Mouse (Mus musculus): ENCODE measurements around the gene 1110008P14Rik. TPM values are rescaled to one million over a fixed set of nuclear protein-coding genes. Genes with fewer than 3 reads are reported as not detected.

1110008P14Rik gene
- polyA plus RNA-seq, 2 experiments: 51.3 to 66.9 TPM

DNA sequence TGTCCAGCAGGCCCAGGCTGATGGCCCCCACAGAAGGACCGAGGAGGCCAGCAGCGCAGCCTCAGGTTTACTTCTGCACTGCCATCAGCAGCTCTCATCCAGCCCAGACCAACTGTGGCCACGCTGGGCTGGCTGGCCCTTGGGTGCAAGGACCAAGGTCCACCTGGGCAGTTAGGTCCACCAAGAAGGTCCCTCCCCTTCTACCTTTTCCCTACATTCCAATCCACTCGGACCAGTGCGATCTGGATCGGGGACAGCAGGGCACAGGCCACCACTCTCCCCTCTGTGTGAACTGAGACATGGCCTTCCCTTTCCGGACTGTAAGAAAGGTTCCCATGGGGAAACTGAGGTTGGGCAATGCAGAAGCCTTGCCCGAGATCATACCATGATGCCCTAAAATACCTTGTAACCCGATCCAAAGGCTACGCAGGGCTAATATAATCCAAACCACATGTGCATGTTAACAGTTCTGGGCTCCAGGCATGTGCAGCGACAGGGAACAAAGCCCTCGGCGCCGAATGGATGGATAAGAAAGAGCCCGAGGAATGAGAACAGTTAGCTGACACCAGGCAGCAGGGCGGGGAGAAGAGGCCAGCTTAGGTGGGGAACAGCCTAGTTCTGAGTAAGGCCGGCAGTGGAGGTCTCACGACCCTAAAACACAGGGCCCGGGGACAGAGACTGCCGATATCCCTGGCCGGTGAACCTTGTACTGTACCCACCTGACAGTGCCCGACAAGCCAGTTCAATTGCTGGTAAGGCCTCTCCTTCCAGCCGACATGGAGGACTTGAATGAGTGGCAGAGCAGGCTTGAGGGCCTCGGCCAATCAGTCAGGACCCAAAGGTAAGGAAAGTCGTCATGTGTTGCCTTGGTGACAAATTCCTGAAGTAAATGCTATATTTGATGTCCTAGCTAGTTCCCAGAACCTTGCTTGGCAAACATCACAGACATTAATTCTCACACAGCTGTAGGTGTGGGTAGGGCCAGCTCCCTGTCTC, 27.0 kb upstream of the 1110008P14Rik start:
- H3K27me3 ChIP-seq (ENCODE audit: control insufficient read depth, insufficient read depth, low read length): no peaks in the 10 kb centered on the region
- peak overlapping the region; percentile 38; the same call in 1 of the 2 replicates for H3K9ac ChIP-seq (ENCODE audit: low read depth, low read length, severe bottlenecking)
- no peak overlapping the region for H3K4me3 ChIP-seq (replicated peaks; ENCODE audit: low read length)
- H3K27ac ChIP-seq (replicated peaks; ENCODE audit: low read depth, low read length): peak overlapping the region; percentile 90
- no peaks in the 10 kb centered on the region for H3K9me3 ChIP-seq (ENCODE audit: control insufficient read depth, low read length)
- no peaks in the 10 kb centered on the region for H3K36me3 ChIP-seq (ENCODE audit: control insufficient read depth, insufficient read depth, low read length)
- DNase-seq (ENCODE audit: low spot score): peak; percentile 56
- peak; percentile 66 for ATAC-seq (ENCODE audit: low FRiP score, low read depth)
- TF ChIP-seq POLR2A (IDR thresholded peaks at IDR 0.05; ENCODE audit: borderline replicate concordance, extremely low read depth, insufficient read depth, insufficient read length): no peak
- H3K4me1 ChIP-seq (ENCODE audit: control insufficient read depth, insufficient read depth, low read length): peaks cover 13% of the 10 kb centered on the region
- WGBS: 28% methylated on average over 25 of the region's 25 CpGs
- peak overlapping the region; percentile 26 for H3K4me2 ChIP-seq (replicated peaks; ENCODE audit: low read depth, low read length, severe bottlenecking)

DNA sequence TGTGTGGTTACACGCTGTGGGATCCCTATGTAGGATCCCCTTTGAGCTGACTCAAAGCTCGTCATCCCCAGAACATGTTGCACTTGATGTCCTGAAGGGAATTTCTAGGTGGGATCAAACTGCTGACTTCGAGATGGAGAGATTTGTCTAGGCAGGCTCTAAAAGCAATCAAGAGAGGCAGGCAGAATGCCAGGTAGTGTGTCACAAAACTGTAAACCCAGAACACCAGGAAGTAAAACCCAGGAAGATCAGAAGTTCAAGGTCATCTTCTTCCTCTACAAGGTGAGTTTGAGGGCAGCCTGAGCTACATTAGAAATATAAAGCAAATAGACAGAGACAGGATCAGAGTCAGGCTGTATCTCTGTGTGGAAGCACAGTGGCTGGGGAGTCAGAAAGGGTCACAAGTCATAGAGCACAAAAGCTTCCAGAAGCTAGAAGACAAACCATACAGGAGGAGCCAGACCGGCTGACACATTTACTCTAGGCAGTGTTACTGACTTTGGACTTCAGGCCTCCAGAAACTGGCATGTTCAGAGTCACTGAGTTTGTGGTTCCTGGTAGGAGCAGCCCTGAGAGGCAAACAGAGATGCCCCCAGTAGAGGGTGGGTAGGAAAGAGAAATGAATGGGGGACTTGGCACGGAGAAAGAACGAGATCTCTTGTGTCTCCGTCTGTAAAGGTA, 25.5 kb upstream of the 1110008P14Rik start:
- ATAC-seq (ENCODE audit: low FRiP score, low read depth): no peak
- Histone ChIP-seq H3K4me3 (replicated peaks; ENCODE audit: low read length) (no peak overlapping the region), H3K27me3 (ENCODE audit: control insufficient read depth, insufficient read depth, low read length) (no peaks in the 10 kb centered on the region), H3K9ac (ENCODE audit: low read depth, low read length, severe bottlenecking) (no peak overlapping the region), H3K4me2 (replicated peaks; ENCODE audit: low read depth, low read length, severe bottlenecking) (no peak overlapping the region), H3K36me3 (ENCODE audit: control insufficient read depth, insufficient read depth, low read length) (peaks cover 11% of the 10 kb centered on the region), H3K4me1 (ENCODE audit: control insufficient read depth, insufficient read depth, low read length) (peaks cover 13% of the 10 kb centered on the region), H3K27ac (replicated peaks; ENCODE audit: low read depth, low read length) (no peak overlapping the region), H3K9me3 (ENCODE audit: control insufficient read depth, low read length) (no peaks in the 10 kb centered on the region)
- no peak for TF ChIP-seq POLR2A (IDR thresholded peaks at IDR 0.05; ENCODE audit: borderline replicate concordance, extremely low read depth, insufficient read depth, insufficient read length)
- DNase-seq (ENCODE audit: low spot score): no peak
- 85% methylated on average over 7 of the region's 7 CpGs for WGBS

DNA sequence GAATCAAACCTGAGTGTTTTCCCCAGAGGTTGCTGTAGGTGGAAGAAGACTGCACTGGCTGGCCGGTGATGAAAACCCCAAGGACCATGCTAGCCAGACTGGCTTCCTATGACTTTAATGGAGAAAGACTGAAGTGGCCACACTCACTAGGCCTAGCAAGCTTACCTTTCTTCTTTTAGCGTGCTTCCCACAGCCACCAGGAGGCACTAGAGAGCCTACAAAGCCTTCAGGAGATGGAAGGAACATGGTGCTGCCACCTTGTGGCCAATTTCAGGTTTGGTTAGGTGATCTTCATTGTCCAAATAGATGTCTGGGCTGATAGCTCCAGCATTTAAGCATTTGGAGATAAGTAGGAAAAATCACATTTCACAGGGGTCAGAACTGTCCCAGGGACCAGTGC, 22.9 kb upstream of the 1110008P14Rik start:
- Histone ChIP-seq H3K27ac (replicated peaks; ENCODE audit: low read depth, low read length) (no peak overlapping the region), H3K36me3 (ENCODE audit: control insufficient read depth, insufficient read depth, low read length) (peaks cover 34% of the 10 kb centered on the region), H3K9me3 (ENCODE audit: control insufficient read depth, low read length) (no peaks in the 10 kb centered on the region), H3K9ac (ENCODE audit: low read depth, low read length, severe bottlenecking) (no peak overlapping the region), H3K27me3 (ENCODE audit: control insufficient read depth, insufficient read depth, low read length) (no peaks in the 10 kb centered on the region), H3K4me2 (replicated peaks; ENCODE audit: low read depth, low read length, severe bottlenecking) (no peak overlapping the region), H3K4me3 (replicated peaks; ENCODE audit: low read length) (no peak overlapping the region), H3K4me1 (ENCODE audit: control insufficient read depth, insufficient read depth, low read length) (peaks cover 13% of the 10 kb centered on the region)
- no peak for TF ChIP-seq POLR2A (IDR thresholded peaks at IDR 0.05; ENCODE audit: borderline replicate concordance, extremely low read depth, insufficient read depth, insufficient read length)
- 34% methylated on average over 2 of the region's 2 CpGs for WGBS
- peak; percentile 97 for DNase-seq (ENCODE audit: low spot score)
- no peak for ATAC-seq (ENCODE audit: low FRiP score, low read depth)

DNA sequence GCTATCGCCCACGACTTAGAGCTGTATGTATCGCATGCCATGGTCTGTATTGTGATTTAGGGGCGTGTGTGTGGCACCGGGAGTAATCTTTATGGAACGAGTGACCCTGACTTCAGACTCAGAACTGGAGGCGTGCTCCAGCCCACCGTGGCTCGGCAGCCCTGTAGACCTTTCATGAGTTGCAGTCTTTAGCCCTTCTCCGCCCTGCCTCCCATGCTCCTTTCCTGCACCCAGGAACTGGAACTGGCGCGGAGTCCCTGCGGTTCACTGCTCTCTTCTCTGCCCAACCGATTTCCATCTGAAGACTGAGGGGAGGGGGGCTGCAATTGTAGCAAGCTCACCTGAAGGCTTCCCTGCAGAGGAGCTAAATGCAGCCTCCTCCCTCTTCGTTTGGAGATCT, 15.0 kb upstream of the 1110008P14Rik start:
- Histone ChIP-seq H3K4me2 (replicated peaks; ENCODE audit: low read depth, low read length, severe bottlenecking) (peak overlapping the region; percentile 66), H3K27me3 (ENCODE audit: control insufficient read depth, insufficient read depth, low read length) (no peaks in the 10 kb centered on the region), H3K36me3 (ENCODE audit: control insufficient read depth, insufficient read depth, low read length) (peaks cover 22% of the 10 kb centered on the region), H3K4me3 (replicated peaks; ENCODE audit: low read length) (peak overlapping the region; percentile 83), H3K27ac (replicated peaks; ENCODE audit: low read depth, low read length) (no peak overlapping the region), H3K4me1 (ENCODE audit: control insufficient read depth, insufficient read depth, low read length) (peaks cover 7% of the 10 kb centered on the region), H3K9me3 (ENCODE audit: control insufficient read depth, low read length) (no peaks in the 10 kb centered on the region), H3K9ac (ENCODE audit: low read depth, low read length, severe bottlenecking) (peak overlapping the region; percentile 76)
- no peak for TF ChIP-seq POLR2A (IDR thresholded peaks at IDR 0.05; ENCODE audit: borderline replicate concordance, extremely low read depth, insufficient read depth, insufficient read length)
- ATAC-seq (ENCODE audit: low FRiP score, low read depth) (no peak), DNase-seq (ENCODE audit: low spot score) (no peak)
- under 1% methylated on average over 15 of the region's 15 CpGs for WGBS

DNA sequence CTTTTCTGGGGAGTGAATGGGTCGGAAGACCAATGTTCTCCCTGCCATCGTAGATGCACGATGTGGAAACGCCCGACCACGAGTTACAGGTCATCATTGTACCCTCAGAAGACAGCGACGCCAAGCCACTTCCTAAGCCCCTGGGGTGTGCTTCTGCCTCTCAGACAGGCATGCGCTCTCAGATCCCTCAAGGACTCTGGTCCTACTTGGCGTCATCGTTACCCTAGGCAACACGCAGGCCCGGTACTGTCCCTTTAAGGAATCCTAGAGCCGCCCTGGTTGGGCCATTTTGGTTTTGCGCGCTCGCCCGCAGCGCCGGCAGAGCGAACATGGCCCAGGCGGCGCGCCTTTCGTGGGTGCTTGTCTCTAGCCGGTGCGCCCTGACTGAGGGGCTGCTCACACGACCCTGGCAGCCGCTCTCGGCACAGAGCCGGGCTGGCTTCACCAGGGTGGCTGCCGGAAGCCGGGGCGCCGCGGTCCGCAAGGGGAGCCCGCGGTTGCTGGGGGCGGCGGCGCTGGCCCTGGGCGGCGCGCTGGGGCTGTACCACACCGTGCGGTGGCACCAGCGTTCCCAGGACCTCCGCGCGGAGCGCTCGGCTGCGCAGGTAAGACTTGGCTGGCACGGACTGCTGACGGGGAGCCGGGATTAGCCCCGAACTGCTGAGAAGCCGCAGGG, 14.3 kb upstream of the 1110008P14Rik start:
- H3K4me2 ChIP-seq (replicated peaks; ENCODE audit: low read depth, low read length, severe bottlenecking): peak overlapping the region; percentile 66
- peaks cover 7% of the 10 kb centered on the region for H3K4me1 ChIP-seq (ENCODE audit: control insufficient read depth, insufficient read depth, low read length)
- ATAC-seq (ENCODE audit: low FRiP score, low read depth) (peak; percentile 92), DNase-seq (ENCODE audit: low spot score) (peak; percentile 93)
- peak overlapping the region; percentile 76 for H3K9ac ChIP-seq (ENCODE audit: low read depth, low read length, severe bottlenecking)
- under 1% methylated on average over 55 of the region's 59 CpGs for WGBS
- peaks cover 18% of the 10 kb centered on the region for H3K36me3 ChIP-seq (ENCODE audit: control insufficient read depth, insufficient read depth, low read length)
- H3K27ac ChIP-seq (replicated peaks; ENCODE audit: low read depth, low read length): peak overlapping the region; percentile 91
- peak overlapping the region; percentile 83 for H3K4me3 ChIP-seq (replicated peaks; ENCODE audit: low read length)
- no peaks in the 10 kb centered on the region for H3K27me3 ChIP-seq (ENCODE audit: control insufficient read depth, insufficient read depth, low read length)
- no peaks in the 10 kb centered on the region for H3K9me3 ChIP-seq (ENCODE audit: control insufficient read depth, low read length)
- TF ChIP-seq POLR2A (IDR thresholded peaks at IDR 0.05; ENCODE audit: borderline replicate concordance, extremely low read depth, insufficient read depth, insufficient read length): no peak

Data from limb, embryonic 14.5 days (tissue).